Mouse (Mus musculus): ENCODE measurements around the gene D11Wsu47e.
"Not testable (repeated sequence)": the region's sequence is repeated elsewhere in the genome, so short reads cannot be mapped to it uniquely, and the experiment has no call there.

Gene D11Wsu47e

DNA sequence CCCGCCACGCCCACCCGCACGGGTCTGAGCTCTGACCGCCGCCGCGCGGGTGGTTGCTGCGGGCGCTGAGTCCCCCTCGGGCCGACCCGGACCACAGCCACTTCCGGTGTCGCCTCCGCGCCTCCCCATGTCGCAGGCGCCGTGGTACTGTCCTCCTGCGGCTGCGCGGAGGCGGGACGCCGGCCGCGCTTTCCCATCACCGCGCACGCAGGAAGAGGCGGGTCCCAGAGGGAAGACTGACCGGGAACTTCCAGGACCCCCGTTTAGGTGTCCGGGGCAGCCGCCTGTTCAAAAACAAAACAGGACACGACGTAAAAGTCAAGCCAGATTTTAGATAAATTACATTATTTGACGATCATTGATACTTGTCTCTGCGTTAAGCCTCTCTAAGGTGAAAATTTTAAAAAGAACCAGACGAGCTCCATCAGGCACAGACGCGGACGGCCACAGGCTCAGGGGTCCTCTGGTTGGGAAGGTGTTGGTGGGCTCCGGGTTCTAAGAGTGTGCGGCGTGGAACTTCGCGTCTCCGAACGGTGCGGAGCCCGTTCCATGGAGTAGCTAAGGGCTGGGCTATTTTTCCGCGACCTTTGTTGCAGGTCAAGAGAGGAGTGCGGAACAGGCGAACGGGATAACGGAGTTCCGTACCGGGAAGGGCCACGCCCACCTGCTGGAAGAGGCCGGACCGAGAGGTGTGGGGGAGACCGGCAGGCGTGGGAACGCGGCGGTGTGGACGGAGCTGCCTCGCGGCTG lies at the start of gene D11Wsu47e, which contains the start of gene Fam104a:
TSS of gene D11Wsu47e (plus strand) at position 456 of the 750 bp plus-strand sequence.
TSS of gene Fam104a (minus strand) at position 199 of the 750 bp plus-strand sequence.
- DNase-seq: peak; percentile 96

DNA sequence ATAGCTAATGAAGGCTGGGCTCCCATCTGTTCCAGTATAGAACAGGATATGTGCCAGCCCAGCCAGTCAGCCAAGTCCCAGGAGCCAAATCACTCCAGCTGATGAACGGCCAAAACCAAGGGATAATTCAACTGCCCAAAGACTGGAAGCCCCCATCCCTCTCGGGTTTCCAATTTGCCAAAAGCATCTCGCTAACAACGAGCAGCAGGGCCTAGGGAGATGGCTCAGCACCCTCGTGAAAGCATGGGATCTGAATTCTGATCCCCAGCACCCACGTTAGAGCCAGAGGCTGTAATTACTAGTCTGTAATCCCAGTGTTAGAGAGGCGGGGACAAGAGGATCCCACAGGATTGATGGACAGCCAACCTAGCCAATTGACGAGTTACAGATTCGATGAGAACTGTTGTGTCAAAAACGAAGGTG lies 49.5 kb upstream of the D11Wsu47e start:
- no peak for DNase-seq

DNA sequence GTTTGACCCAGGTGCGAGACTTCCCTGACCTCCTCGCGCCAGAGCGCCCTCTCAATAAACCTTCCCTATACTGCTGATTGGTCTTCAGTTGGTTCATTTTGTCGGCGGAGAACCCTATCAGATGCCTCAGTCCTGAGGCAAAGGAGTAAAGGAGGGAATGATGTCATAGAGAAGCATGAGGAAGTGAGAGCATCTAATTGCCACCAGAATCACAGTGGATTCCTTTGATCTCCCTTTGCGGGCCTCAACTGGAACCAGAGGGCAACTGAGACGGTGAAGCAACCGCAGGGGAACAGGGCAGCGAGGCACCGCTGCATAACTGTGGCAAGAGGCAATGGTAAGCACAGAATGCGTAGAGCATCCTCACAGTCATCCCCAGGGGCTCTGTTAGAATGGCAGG lies 45.5 kb upstream of the D11Wsu47e start:
- DNase-seq: no peak

DNA sequence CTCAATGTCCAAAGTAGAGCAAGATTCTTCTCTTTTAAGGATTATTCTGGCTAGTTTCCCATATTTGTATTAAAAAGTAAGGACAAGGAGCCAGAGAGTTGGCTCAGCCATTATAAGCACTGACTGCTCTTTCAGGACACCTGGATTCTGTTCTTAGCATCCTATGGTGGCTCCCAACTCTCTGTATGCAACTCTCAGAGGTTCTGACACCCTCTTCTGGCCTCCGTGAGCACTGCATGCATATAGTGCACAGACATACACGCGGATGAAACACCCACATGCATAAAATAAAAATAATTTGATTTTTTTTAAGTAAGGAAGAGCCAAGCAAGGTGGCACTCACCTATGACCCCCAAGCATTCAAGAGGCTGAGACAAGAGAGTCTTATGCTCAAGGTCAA lies 39.0 kb upstream of the D11Wsu47e start:
- DNase-seq: no peak

DNA sequence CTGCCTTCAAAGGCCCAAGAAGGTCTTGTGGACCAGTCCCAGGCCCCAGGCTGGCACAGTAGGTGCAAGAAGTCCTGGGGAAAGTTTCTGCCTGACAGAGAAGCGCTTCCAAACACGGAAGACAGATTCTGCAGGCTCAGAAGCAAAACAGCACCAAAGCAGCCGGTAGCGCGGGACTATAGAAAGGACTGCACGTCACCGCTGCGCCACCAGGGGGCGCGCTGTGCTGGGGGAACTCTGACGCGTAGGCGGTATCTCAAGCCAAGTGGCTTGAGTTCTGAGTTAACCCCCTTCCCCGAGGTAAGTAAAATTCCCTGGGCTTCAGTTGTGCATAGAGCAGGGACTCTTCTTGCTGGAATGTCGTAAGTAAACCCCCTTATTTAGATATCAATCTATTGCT lies 36.1 kb upstream of the D11Wsu47e start:
- DNase-seq: peak; percentile 82

DNA sequence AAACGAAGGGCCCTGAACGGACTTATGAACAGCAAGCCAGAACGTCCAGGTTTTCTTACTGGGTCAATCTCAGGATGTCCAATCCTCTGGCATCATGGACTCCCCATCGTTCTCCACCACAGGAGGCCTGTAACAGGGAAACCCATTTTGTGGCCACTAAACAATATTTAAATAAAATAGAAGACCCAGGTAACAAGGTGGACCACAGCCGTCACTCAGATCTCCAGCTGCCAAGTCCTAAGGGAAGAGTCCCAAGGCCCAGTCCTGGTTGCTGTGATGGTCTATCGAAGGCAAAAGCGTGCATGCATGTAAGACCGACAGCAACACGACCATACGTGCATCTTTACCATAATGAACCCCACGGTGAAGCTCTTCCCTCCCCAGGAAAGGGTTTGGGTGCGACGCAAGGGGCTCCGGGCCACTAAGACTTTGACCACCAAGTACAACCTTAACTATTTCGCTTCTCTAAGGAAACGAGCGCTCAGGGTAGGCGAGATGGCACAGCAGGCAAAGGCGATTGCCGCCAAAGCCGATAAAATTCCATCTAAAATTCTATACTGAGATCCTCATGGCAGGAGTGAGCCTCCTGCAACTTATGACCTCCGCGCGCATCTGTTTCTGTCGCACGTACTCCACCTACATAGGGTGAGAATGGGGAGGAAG lies 35.4 kb upstream of the D11Wsu47e start, which contains the start of gene Cog1:
TSS of gene Cog1 (plus strand) at position 480 of the 663 bp plus-strand sequence.
- no peak for DNase-seq

DNA sequence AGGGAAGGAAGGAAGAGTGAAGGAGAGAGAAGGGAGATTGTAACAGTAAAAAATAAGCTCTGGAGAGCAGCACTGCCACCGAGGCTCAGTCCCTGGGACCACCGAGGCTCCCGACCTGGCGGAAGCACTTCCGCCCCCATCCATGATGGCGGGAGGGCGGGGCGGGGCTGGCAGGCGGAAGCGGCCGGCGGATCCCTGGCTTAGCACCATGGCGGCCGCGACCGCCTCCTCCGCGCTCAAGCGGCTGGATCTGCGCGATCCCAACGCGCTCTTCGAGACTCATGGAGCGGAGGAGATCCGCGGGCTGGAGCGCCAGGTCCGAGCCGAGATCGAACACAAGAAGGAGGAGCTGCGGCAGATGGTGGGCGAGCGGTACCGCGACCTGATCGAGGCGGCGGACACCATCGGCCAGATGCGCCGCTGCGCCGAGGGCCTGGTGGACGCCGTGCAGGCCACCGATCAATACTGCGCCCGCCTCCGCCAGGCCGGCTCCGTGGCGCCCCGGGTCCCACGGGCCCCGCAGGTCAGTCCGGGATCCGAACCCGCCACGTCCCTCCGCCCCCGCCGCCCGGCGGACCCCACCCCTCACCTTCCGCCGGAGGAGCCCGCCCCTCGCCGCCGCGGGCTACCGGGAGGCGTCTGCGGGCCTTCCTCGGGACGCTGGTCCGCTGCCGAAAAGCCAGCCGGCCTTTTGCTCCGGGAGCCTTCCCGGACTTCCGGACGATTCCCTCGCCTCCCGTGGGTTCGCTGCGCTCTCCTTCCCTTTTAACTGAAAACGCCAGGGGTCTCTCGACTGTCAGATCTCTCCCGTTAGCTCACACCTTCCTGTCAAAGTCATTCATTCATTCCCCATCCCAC lies 34.6 kb upstream of the D11Wsu47e start, which contains the start of gene Slc39a11:
TSS of gene Slc39a11 (minus strand) at position 727 of the 858 bp plus-strand sequence.
- DNase-seq: peak; percentile 78

DNA sequence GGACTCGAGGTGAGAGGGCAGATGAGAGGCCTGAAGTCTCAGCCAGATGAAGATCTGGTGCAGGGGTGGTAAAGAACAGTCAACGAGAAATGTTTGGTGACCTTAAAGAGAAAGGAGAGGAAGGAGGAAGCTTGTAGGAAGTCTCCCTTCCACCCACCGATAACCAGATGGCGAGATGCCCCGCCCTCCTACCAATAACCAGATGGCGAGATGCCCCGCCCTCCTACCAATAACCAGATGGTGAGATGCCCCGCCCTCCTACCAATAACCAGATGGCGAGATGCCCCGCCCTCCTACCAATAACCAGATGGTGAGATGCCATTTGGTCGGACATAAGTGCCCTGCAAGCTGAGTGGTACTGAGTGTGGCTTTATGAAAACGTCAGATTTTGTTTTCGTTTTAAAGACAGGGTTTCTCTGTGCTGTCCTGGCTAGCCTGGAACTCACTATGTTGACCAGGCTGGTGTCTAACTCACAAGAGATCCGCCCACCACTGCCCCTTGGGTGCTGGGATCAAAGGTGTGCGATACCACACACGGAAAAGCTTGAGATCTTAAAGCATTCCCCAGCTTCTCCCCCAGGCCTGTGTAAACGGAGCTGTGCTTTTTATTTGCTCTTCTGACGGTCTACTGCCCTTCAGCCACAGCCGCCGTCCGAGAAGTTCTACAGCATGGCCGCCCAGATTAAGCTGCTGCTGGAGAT lies 32.9 kb upstream of the D11Wsu47e start:
- DNase-seq: no peak

DNA sequence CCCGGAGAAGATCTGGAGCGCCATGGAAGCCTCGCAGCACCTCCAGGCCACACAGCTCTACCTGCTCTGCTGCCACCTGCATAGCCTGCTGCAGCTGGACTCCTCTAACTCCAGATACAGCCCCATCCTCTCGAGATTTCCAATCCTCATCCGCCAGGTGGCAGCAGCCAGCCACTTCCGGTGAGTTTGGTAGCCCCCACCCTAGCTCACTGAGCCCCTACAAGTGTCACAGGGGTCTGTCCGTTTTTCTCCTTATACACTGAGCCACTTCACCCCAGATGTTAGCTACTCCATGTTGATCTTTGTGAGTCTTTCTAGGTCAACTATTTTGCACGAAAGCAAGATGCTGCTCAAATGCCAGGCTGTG lies 32.3 kb upstream of the D11Wsu47e start:
- DNase-seq: no peak

DNA sequence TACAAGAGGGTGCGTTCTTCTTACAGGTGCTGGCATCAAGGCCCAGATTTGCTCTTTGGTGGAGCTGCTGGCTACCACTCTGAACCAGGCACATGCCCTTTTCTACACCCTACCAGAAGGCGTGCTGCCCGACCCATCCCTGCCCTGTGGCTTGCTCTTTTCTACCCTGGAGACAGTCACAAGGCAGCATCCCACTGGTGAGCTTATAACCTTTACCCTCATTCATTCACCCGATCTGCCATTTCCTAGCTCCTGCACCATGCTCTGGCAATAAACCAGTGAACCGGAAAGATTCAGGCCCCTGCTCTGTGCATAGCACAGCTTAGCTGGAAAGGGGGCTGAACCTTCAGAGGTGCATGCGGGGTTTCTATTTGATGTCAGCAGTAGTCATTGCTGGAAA lies 31.7 kb upstream of the D11Wsu47e start:
- no peak for DNase-seq

DNA sequence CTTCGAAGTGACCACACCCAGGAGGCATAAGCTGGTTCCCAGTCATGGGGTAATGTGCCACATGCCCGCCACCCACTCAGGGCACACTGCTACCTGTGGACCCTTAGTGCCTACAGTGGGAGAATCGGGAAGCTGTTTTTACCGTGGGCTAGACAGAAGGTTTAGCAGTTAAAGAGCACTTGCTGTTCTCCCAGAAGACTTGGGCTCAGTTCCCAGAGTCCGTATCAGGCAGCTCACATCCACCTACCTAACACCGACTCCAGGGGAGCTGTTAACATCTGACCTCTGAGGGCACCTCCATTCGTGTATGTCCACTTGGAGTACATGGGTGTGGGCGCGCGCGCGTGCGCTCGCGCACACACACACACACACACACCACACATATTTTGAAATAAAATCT lies 30.1 kb upstream of the D11Wsu47e start:
- no peak for DNase-seq

DNA sequence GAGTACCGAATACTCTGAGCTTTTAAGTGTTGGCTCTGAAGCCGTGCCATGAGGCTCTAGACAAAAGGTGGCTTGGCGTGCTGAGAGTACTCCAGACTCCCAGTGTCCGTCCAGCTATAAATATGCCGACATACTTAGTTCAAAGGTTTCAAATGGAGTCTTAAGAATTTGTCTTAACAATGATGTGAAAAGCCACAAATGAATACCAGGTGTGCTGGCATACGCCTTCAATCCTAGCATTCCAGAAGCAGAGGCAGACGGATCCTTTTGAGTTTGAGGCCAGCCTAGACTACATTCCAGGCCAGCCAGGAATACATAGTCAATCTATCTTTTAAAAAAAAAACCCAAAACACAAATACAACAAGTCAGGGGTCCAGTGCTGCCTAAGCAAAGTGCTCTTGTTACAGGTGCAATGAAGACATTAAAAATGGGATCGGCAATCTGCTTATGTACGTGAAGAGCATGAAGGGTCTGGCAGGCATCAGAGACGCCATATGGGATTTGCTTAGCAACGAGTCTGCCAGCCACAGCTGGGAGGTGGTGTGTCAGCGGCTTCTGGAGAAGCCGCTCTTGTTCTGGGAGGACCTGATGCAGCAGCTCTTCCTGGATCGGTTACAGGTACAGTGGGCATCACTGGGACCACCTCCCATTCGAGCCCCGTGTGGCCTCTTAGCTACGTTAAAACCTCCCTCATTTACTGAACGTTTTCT lies 29.5 kb upstream of the D11Wsu47e start:
- DNase-seq: peak; percentile 53

DNA sequence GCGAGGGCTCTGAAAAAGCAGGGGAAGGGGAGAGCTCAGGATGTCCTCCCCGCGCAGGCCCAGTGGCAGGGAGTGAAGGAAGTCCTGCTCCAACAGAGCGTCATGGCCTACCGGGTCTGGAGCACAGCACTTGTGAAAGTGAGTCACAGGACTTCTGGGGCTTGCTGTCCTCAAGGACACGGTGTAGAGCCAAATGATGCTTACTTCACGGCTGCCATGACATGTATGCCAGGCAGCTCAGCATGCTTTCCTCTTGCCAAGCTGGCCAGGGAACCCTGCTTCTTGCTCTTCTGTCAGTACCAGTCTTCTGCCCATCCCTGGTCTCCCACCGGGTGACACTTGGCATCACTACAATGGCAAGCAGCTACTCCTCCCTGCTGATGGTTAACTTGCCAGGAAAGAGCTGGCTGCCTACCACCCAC lies 27.7 kb upstream of the D11Wsu47e start:
- DNase-seq: no peak

DNA sequence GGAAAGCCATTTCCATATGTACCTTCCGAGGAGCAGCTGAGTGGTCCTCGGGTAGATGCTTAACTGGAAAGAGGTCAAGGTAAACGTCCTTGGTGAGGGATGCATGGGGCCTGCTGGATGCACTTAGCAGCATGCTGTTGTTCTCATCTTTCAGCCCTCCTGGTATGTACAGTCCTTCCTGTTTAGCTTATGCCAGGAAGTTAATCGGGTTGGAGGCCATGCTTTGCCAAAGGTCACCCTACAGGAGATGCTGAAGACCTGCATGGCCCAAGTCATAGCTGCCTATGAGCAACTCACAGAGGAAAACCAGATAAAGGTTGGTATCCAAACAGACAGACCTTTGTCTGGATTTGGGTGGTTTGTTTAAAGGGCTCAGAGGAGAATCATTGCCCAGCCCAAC lies 27.0 kb upstream of the D11Wsu47e start:
- DNase-seq: no peak

DNA sequence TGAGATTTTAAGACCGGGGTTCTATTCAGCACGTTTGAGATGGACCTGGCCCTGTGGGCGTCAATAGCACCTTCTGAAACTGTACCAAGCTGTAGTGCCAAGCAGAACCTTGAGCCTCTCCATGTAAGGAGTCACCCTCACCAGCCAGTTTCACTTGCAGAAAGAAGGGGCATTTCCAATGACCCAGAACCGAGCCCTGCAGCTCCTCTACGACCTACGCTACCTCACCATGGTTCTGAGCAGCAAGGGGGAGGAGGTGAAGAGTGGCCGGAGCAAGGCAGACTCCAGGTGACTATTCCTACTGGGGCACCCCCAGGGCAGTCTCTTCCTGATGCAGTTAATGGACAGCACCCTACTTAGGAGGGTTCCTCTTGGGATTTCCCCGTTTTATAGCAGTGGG lies 25.9 kb upstream of the D11Wsu47e start:
- DNase-seq: no peak

DNA sequence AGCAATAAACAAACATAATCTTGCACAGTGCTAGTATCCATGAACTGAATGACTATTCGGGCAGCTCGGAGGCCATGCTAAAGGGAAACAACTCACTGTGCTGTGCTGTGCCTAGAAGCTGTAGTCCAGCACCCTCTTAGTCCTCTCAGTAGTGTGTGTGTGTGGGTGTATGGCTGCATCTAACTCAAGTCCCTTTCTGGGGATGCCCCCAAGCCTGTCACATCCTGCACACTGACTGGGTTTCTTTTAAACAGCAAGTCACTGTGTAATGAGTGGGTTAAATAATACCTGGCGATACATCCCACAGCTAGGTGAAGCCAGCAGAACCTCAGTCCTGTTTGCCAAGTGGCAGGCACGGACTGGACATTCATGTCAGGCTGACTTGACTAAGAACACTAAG lies 25.4 kb upstream of the D11Wsu47e start:
- DNase-seq: no peak

DNA sequence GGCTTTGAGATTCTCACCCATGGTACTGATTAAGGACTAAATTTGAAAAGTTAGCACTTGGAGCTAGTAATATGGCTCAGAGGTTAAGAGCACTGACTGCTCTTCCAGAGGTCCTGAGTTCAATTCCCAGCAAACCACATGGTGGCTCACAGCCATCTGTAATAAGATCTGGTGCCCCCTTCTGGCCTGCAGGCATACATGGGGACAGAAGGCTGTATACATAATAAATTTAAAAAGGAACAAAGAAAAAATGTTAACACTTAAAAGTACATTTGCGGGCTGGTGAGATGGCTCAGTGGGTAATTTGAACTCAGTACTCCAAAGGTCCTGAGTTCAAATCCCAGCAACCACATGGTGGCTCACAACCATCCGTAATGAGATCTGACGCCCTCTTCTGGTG lies 24.0 kb upstream of the D11Wsu47e start:
- DNase-seq: not testable (repeated sequence)

DNA sequence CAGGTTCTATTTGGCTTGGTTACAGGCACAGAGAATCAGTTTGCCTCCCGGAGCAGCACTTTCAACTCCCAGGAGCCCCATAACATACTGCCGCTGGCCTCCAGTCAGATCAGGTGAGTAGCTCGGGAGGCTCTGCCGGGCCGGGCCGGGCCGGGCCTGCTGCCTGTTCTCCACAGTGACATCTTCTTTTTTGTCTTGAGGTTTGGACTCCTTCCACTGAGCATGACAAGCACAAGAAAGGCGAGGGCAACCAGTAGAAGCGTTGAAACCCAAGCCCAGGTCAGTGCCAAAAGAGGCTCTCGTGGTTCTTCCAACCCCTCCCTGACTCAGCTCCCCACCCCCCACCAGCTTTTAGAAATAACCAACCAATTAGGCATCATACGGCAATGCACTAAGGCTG lies 23.3 kb upstream of the D11Wsu47e start:
- no peak for DNase-seq

DNA sequence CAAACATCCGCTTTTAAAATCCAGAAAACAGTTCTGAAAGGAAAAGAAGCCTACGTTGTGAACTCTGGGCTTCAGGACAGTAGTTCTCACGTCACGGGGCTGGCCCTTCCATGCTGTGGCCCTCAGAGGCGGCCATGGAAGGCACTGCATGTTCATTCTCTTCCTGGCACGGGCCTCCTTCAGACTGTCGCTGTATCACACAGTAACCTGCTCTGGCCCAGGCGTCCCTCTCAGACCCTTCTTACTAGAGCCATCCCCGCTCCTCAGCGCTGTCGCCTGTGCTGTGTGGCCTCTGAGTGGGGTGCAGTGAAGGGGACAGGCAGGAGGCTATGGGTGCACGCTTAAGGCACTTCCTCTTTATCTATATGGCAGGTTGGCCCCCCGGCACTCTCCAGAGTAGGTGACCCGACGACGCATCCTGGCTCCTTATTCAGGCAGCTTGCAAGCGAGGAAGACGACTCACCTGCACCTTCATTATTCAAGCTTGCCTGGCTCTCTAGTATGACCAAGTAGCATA lies 22.3 kb upstream of the D11Wsu47e start:
- no peak for DNase-seq

DNA sequence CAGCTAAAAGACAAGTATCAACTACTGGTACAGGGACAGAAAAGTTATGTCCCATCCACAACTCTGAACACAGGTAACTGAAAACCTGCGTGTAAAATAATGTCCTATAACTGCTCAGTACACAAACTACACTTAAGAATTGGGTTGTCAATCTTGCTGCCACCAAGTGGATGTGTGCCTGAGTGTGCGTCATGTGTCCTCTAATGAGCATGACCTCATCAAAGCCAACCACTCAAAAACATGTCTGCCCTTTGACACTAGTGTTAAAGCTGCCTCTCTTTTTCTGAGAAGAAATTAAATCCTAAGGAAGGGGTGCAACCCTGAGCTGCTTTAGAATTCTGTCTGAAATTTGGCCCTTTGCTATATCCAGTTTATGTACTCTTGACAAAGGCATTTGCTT lies 19.9 kb upstream of the D11Wsu47e start:
- no peak for DNase-seq

DNA sequence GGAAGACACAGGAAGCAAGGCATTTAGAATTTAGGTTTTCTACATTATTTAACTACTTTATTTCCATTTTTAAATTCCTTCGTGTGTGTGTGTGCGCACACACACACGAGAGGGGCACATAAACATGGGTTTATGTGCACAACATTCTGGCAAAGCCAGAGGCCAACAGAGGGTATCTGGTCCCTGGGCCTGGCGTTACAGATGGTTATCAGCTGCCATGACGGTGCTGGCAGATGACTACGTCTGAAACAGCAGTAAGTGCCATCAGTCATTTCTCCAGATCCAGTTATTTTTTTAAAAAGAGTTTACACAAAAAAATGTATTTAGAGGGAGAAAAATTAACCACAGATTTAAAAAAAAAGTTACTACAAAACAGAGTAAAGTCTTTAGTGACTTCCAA lies 18.0 kb upstream of the D11Wsu47e start:
- no peak for DNase-seq

DNA sequence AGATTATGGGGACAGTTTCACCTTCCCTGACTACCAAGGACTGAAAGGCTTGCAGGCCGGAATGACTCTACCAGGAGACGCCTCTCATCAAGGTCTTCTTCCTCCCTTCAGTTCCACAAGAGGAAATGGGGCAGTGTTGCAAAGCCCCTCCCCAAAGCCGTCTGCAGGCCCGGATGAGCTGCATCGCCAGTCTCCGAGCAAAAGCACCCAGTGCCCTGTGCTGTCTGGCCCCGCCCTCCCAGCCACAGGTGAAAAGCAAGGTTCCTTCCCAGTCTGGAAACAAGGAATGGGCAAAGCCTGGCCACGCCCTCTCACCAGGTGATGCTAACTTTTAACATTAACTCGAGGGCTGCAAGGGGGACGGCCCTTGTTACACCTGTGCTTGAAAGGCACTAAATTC lies 17.6 kb upstream of the D11Wsu47e start:
- DNase-seq: no peak
